Comparison of ENCODE assay signal across 21 mouse cellular contexts in genomic region chr12:33926751-33927150, GRCm38 (mm10). TPM values are rescaled to one million over a fixed set of nuclear protein-coding genes. Genes with fewer than 3 reads are reported as not detected.
DNase-seq lines count a peak whose midpoint lies in the region; ATAC-seq and TF ChIP-seq lines count a peak whose summit lies in the region.
"Had no signal": no experiment of that assay in that cellular context is flagged by ENCODE, and none has a peak within 500 bp of the region (broad histone marks: within the 10 kb centered on the region; RNA-seq: fewer than 3 reads in every experiment).

No protein-coding gene starts in this region.

- no peak overlapping the region for H3K9ac ChIP-seq in lung, postnatal 0 days (replicated peaks; ENCODE audit: low read depth)
- H3K9ac ChIP-seq: forebrain, embryonic 13.5 days; heart, embryonic 15.5 days; hindbrain, embryonic 12.5 days; liver, embryonic 14.5 days had no signal

- no peak for TF ChIP-seq CTCF in lung, postnatal 0 days (IDR thresholded peaks at IDR 0.05)
- no peak for TF ChIP-seq CTCF in lung, adult 2 months (IDR thresholded peaks at IDR 0.05; ENCODE audit: insufficient read depth, low read length)

- ATAC-seq in lung, postnatal 0 days: no peak
- ATAC-seq: forebrain, embryonic 13.5 days; midbrain, embryonic 16.5 days had no signal

- no peaks in the 10 kb centered on the region for H3K9me3 ChIP-seq in lung, postnatal 0 days (ENCODE audit: low read length)
- H3K9me3 ChIP-seq: forebrain, embryonic 13.5 days; heart, embryonic 15.5 days; hindbrain, embryonic 12.5 days had no signal

- H3K4me1 ChIP-seq in lung, postnatal 0 days (ENCODE audit: insufficient read depth, low read depth, low read length): no peaks in the 10 kb centered on the region
- no peaks in the 10 kb centered on the region for H3K4me1 ChIP-seq in lung, adult 2 months (ENCODE audit: control insufficient read depth, insufficient read depth, low read length)

- 14% methylated on average over 3 of the region's 3 CpGs for WGBS in lung, postnatal 0 days
- WGBS in lung, adult 2 months: 9% methylated on average over 3 of the region's 3 CpGs

- no peak overlapping the region for H3K4me2 ChIP-seq in lung, postnatal 0 days (replicated peaks; ENCODE audit: low read depth, low read length)
- H3K4me2 ChIP-seq: heart, embryonic 15.5 days had no signal

- H3K27ac ChIP-seq in lung, postnatal 0 days (ENCODE audit: low read length): no peak overlapping the region
- H3K27ac ChIP-seq: forebrain, embryonic 13.5 days; heart, embryonic 15.5 days; hindbrain, embryonic 12.5 days; liver, embryonic 14.5 days; macrophage had no signal

- H3K4me3 ChIP-seq in lung, postnatal 0 days (ENCODE audit: low read depth, low read length): no peak overlapping the region
- no peak overlapping the region for H3K4me3 ChIP-seq in lung, adult 2 months (replicated peaks; ENCODE audit: extremely low read depth, low read depth, low read length)
- H3K4me3 ChIP-seq: forebrain, embryonic 13.5 days; heart, embryonic 15.5 days; hindbrain, embryonic 12.5 days had no signal

- H3K27me3 ChIP-seq in lung, postnatal 0 days (replicated peaks; ENCODE audit: insufficient read depth, low read length): peaks cover 19% of the 10 kb centered on the region

- H3K36me3 ChIP-seq in lung, postnatal 0 days (ENCODE audit: insufficient read depth, low read length): no peaks in the 10 kb centered on the region
- H3K36me3 ChIP-seq: heart, embryonic 15.5 days; hindbrain, embryonic 12.5 days had no signal

- DNase-seq in adrenal gland, postnatal 10 days: peak; percentile 7
- DNase-seq in adrenal gland, adult 2 months: no peak
- peak; percentile 14 for DNase-seq in lung, postnatal 0 days (ENCODE audit: low spot score)
- DNase-seq in lung, adult 2 months: no peak
- DNase-seq in embryo, embryonic 11 days: peak; percentile 70
- DNase-seq in retina, postnatal 1 day: peak; percentile 18
- DNase-seq in right cerebral cortex, postnatal 36 days (ENCODE audit: low spot score in 2 of 2): no peak
- no peak for DNase-seq in frontal cortex, postnatal 14 days (ENCODE audit: low spot score in 2 of 2)
- DNase-seq: adrenal gland, postnatal 25 days; kidney, adult 11 months; right cerebral cortex, postnatal 4 days; thymus, adult 18-20 months had no signal

- TF ChIP-seq POLR2A in lung, adult 2 months (IDR thresholded peaks at IDR 0.05; ENCODE audit: borderline replicate concordance, extremely low read depth, low read depth, low read length): no peak

- TF ChIP-seq EP300 in lung, postnatal 0 days (IDR thresholded peaks at IDR 0.05): no peak

RNA-seq across cellular contexts. Expression of gene Ferd3l, which starts 1.5 kb away (rescaled TPM):
- not detected for total RNA-seq in adrenal gland, postnatal 10 days (2021)
- not detected for total RNA-seq in adrenal gland, adult 2 months (2021)
- polyA plus RNA-seq in adrenal gland, adult 2 months (2012; rRNA removed): not detected in 2 replicates
- not detected in 2 replicates for polyA plus RNA-seq in lung, postnatal 0 days (2015; fragmentation: Nextera tagmentation; extraction: Ambion mirVana)
- polyA plus RNA-seq in lung, adult 2 months (2012; rRNA removed): not detected in 2 replicates
- total RNA-seq: adrenal gland, postnatal 25 days; granulocyte monocyte progenitor cell, adult 5-6 weeks; left cerebral cortex, adult 18-20 months had no signal
- polyA plus RNA-seq: forebrain, embryonic 13.5 days; heart, embryonic 15.5 days; limb, embryonic 11.5 days; liver, embryonic 14.5 days; macrophage had no signal

RNA-seq across cellular contexts. Expression of gene Twist1, which starts 30.7 kb away (rescaled TPM):
- 10 to 100 TPM; 10.5 to 11.2 TPM for total RNA-seq in adrenal gland, postnatal 10 days (2021)
- total RNA-seq in adrenal gland, adult 2 months (2021): 1 to 10 TPM; 5.1 to 9.7 TPM
- polyA plus RNA-seq in adrenal gland, adult 2 months (2012; rRNA removed): 19.4 and 28.3 TPM in 2 replicates
- 0.13 and 0.14 TPM in 2 replicates for polyA plus RNA-seq in lung, postnatal 0 days (2015; fragmentation: Nextera tagmentation; extraction: Ambion mirVana)
- 1.4 and 2.3 TPM in 2 replicates for polyA plus RNA-seq in lung, adult 2 months (2012; rRNA removed)
- polyA plus RNA-seq: macrophage had no signal

Comparison
In these comparisons a context has a peak if more than half of its experiments do, and no peak if none do; other contexts are left out.
1. DNase-seq: peak in adrenal gland, postnatal 10 days (single experiment), lung, postnatal 0 days (single experiment), embryo, embryonic 11 days (single experiment) and retina, postnatal 1 day (single experiment); none in adrenal gland, adult 2 months (single experiment), lung, adult 2 months (single experiment), right cerebral cortex, postnatal 36 days (0 of 2) and frontal cortex, postnatal 14 days (0 of 2).